Mouse (Mus musculus) heart, adult 18-20 months (tissue): ENCODE measurements at regions not wholly inside any gene's neighbourhood (a gene's known extent, or its start where the extent isn't known, plus 50 kb on each side); places are given as distances from the start of the nearest gene placed in this dataset.

Source experiments
- DNase-seq, 2 experiments: peaks; one replicate each; pipeline ENCODE4 v3.0.0; 2021 to 2022; ENCODE audit warnings: mixed read lengths in 1 of 2

- peak; percentile 73 to 83 for DNase-seq
Measured at GRCm38 (mm10) chr1:79917426-79918150, 56.6 kb upstream of the Serpine2 start.
